Mouse (Mus musculus): ENCODE results near the gene Traip.

Gene Traip

DNA sequence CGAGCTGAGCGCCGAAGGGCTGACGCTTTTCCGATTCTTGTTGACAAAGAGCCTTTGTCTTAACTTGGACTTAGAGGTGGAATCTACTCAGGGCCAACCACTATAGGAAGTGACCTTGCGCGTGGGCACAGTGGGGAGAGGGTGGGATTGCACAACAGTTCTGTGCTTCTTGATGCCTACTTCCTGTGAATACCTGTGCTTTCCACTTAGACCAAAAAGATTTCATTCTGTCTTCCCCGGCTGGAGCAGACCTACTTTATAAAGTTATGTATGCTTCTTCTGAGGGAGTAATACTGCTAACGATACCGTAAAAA, at the start of gene Traip:
TSS of gene Traip (plus strand) at position 215 of the 314 bp plus-strand sequence.
- no peak for DNase-seq

DNA sequence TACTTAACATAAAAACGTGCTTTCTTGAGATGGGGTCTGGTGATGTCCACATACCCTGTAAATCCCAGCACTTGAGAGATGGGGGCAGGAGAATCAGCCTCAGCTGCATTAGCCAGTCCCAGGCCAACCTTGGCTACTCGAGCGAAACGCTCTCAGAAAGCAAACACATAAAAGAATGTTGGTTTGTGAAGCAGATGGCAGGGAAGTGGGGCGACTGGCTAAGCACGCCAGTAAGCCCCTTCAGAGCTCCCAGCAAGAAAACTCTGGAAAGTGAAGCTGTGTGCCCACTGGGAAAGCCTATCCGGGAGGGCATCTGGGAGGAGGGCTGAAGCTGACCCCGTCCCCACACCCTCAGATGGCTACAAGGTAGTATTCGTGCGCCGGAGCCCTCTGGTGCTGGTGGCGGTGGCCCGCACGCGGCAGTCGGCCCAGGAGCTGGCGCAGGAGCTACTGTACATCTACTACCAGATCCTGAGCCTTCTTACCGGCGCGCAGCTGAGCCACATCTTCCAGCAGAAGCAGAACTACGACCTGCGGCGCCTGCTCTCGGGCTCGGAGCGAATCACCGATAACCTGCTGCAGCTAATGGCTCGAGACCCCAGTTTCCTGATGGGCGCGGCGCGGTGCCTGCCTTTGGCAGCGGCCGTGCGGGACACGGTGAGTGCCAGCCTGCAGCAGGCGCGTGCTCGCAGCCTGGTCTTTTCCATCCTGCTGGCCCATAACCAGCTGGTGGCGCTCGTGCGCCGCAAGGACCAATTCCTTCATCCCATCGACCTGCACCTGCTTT, 48.9 kb upstream of the Traip start:
- DNase-seq, result peak; percentile 55 to 72

- DNase-seq, result no peak
These were observed 48.4 kb upstream of the Traip start for GRCm38 (mm10) chr9:107901627-107901914.

GRCm38 (mm10) chr9:107904726-107905125, 45.2 kb upstream of the Traip start:
- peak; percentile 78 to 91 for DNase-seq

GRCm38 (mm10) chr9:107906252-107906966, 43.5 kb upstream of the Traip start, which contains the start of gene Mst1r:
Mst1r (plus strand) TSS chr9:107906873.
- peak; percentile 78 to 85 for DNase-seq

- DNase-seq, result no peak
These were observed 42.8 kb upstream of the Traip start for GRCm38 (mm10) chr9:107906967-107907800.

DNA sequence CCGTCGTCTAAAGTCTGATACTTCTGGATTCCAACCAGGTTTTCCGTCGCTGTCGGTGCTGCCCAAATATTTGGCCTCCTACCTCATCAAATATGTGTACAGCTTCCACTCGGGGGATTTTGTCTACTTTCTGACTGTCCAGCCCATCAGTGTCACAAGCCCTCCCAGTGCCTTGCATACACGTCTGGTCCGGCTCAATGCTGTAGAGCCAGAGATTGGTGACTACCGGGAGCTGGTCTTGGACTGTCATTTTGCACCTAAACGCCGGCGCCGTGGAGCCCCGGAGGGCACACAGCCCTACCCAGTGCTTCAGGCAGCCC, 42.2 kb upstream of the Traip start:
- no peak for DNase-seq

DNA sequence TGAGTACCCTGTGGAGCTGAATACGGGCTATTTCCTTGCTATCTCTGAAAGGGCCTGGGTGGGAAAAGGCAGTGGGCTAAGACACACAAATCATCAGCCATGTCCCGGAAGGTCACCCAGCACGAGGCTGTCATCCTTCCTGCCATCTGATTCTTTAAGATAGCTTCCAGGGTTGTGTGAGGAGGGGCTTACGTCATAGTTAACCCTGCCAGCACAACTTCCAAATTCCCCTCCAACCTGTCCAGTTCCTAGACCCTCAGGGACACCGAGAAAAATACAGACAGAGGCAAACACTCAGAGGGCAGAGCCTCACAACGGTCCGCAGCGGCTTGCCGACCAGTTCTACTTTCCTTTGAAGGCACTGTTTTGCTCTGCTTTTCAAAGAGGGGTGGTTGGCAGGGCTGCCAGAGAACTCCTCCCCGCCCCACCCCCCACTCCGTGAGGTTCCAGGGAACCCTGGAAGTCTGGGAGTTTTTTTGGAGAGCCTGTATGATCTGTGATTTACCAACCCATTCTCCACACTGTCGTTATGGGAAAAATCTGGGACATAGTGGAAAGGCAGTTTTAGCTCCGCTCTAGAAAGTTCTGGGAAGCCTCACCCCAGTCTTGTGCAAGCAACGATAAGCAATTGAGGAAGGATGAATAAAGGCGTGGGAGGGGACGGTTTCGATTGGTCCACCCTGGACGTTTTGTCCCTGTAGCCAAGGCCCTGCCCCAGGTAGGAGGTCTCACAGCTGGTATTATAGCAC, 41.4 kb upstream of the Traip start:
- no peak for DNase-seq

DNA sequence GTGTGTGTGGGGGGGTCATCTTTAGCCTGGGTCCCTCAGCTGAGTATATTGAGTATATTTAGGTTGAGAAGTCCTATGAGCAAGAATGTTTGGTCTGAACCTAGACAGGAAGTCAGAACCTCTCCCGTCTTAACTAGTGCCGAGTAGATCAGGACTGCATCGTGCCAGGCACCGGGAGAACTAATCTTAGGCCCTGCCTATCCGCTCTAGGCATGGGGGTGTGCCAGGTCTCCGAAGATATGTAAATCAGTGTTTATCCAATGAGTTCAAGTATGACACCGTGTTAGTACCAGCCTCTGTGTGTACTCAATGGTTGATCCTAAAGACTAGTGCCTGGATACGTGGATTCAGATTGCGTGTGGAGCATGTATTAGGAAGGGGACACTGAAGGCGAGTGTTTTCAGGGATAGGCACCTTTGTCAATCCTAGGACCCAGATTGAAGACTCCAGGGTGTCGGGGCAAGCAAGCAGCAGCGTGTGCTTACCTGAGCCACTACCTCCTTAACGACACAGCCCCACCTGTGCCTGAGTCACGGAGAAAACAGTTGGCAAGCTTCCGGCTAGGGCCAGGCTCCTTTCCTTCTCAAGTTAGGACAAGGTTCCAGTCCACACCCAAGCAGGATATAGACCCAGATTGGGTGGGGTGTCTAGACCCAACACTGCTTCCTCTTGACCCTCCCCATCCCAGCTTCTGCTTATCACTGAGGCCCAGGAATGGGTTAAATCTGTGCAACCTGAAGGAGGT, 39.7 kb upstream of the Traip start:
- DNase-seq, result no peak

GRCm38 (mm10) chr9:107914764-107915420, 35.0 kb upstream of the Traip start:
- no peak for DNase-seq

DNA sequence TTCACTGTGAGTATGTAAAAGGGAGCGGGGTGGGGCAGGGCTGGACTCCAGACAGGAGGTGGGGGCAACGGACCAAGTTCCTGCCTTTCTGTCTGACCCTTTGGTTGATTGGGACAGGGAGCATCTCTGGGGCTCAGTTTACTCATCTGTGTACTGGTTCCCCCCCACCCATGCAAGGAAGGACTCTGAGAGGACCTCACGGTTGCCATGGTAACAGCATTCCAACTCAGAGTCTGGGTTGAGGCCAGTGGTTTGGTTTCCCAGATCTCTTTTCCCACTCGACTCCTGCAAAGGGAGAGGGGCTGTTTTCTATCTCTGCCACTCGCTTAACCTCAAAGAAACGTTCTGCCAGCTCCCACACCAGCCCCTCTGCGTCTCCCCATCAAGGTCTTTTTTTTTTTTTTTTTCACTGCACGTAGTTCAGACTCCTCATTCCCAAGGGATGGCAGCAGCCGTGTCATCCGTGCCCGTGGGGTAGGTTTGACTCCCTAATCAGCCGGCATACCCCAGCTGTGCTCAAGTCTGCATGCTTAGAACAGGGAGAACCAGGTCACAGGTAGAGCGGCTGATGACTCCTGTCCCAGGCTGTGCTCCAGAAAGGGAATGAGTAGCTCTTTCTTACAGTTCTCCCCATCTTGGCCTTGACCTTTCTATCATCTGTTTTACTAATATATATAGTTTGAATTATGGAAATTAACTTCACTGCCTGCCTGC, 31.9 kb upstream of the Traip start:
- DNase-seq, result no peak

- no peak for DNase-seq
These were observed 31.1 kb upstream of the Traip start for GRCm38 (mm10) chr9:107918884-107919283.

GRCm38 (mm10) chr9:107919441-107919840, 30.5 kb upstream of the Traip start:
- no peak for DNase-seq

GRCm38 (mm10) chr9:107923021-107923420, 26.9 kb upstream of the Traip start:
- DNase-seq, result peak; percentile 25 to 64

- no peak for DNase-seq
These were observed 26.0 kb upstream of the Traip start for GRCm38 (mm10) chr9:107923956-107924355.

DNA sequence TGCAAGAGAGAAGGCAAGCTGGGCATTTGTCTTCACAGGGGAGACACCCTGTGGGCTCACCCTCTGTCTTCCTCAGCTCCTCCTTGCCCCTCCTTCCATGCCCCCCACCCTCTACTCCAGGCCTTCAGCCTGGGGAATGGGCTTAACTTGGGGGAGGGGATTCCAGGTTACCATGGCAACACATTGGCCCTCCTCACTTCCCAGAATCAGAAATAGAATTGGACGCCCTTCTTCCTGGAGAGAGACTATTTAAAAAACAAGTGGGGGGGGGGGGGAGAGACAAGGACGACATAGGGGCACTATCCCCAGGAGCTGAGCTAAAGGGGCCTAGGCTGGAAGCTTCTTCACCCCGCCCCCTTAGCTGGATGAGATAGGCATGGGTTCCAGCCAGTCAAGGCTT, 24.7 kb upstream of the Traip start:
- no peak for DNase-seq

- DNase-seq, result no peak
These were observed 23.0 kb upstream of the Traip start for GRCm38 (mm10) chr9:107926920-107927420.

DNA sequence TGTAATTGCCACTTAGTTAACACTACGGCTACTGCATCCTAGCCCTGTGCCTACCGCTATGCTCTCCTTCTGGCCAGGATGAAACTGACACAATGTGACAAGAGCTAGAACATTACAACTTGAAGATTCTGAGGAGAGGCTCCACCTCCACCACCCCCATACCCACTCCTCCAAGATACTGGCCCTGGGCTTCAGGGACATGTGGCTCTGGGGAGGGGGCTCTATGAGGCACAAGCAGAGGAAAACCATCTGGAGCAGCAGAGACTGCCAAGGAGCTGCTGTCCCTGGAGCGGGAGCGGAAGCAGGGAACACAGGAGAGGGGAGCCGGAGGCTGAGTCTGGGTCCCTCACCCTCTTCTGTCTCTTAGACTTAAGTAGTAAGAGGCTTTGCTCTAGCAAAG, 22.2 kb upstream of the Traip start:
- DNase-seq, result no peak

DNA sequence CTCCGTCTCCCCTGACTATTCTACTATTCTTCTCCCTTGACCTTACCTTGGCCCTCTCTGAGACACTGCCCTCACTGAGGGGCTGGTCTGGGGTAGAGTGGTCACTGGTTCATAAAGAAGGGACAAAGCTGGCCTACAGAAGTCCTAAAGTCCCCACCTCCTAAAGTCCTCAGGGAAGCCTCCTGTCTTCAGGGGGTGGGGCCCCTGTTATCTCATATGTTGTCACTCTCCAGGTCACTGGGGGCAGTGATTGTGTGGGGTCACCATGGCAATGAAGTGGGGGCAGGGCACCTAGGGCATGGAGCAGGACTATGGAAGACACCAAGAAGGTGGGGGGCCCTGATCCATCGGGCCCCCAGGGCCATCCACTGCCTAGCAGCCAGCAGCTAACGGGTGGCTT, 21.8 kb upstream of the Traip start, which contains the start of gene Actl11:
TSS of gene Actl11 (plus strand) at position 301 of the 400 bp plus-strand sequence.
- no peak for DNase-seq

- DNase-seq, result no peak
These were observed 17.7 kb upstream of the Traip start for GRCm38 (mm10) chr9:107932221-107932620.

DNA sequence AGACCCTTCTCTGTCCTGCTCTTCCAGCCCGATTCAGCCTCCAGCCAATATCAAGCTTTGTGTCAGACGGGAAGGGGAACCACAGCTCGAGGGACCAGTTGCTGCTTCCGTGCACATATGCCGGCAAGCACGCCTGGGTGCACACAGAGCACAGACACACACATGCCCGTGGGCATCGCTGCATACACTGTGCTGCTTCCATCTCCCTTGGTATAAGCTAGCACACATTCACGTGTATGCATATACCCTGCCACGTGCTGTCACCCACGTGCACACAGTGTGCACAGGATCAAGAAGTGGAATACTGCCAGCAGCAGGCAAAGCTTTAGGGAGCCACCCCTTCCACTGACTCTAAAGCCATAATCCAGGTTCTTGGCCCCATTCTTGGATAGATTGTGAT, 15.8 kb upstream of the Traip start:
- DNase-seq, result no peak
